Mouse (Mus musculus): ENCODE measurements around the gene Vmn1r70. TPM values are rescaled to one million over a fixed set of nuclear protein-coding genes. Genes with fewer than 3 reads are reported as not detected.

Gene Vmn1r70
- not detected in 2 replicates for polyA plus RNA-seq (2012; rRNA removed)

DNA sequence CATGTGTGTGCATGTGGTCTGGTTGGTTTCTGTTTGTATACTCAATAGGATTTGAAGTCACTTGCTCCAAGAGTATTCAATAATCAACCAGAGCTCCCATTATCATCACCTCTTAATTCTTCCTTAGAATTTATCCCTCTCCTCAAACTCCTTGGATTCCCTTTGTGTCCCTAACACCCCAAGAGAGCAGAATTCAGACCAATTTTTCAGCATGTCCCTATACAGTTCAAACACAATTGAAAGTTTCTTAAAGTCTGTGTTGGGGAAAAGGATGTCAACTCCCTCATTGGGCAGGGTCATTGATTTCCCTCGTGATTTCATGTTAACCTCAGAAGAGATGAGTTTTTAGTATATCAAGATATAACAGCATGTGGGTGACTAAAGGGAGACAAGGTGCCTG, at the start of gene Vmn1r70:
TSS of gene Vmn1r70 (plus strand) at position 301 of the 400 bp plus-strand sequence.

DNA sequence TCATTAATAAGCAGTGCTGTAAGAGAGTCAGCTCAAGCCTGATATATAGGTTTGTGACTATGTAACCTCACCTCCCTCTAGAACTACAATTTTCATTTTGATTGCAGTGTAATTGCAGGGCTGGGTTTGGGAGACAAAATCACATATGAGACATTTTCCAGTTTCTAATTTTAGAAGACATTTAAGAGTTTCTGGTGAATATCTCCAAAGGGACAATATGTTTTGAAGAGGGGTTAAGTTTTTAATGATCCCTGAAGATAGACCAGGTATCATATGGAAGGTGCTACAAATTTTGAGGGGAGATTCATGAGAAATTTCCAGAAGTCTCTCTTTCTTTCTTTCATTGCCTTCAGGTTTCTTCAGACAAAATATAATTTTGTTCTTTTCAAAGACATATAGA, 17.8 kb upstream of the Vmn1r70 start, which contains the start of gene Vmn1r69:
TSS of gene Vmn1r69 (minus strand) at position 101 of the 400 bp plus-strand sequence.

Other genes starting within 250 kb of the Vmn1r70 start
- not detected in 2 replicates for gene Vmn1r67, start 188.2 kb upstream of the Vmn1r70 start, polyA plus RNA-seq (2012; rRNA removed)
- gene Zik1, start 136.1 kb upstream of the Vmn1r70 start, polyA plus RNA-seq (2012; rRNA removed): 0.10 and 0.22 TPM in 2 replicates
- gene Vmn1r68, start 73.0 kb upstream of the Vmn1r70 start, polyA plus RNA-seq (2012; rRNA removed): not detected in 2 replicates
- not detected in 2 replicates for gene Vmn1r69, start 17.9 kb upstream of the Vmn1r70 start, polyA plus RNA-seq (2012; rRNA removed)
- gene Nlrp4b, start 56.3 kb downstream of the Vmn1r70 start, polyA plus RNA-seq (2012; rRNA removed): not detected in 2 replicates
- gene Vmn1r71, start 122.8 kb downstream of the Vmn1r70 start, polyA plus RNA-seq (2012; rRNA removed): not detected in 2 replicates

Measured in colon, adult 2 months (tissue).